Mouse (Mus musculus) midbrain, embryonic 10.5 days (tissue): ENCODE measurements around the gene Rara. TPM values are rescaled to one million over a fixed set of nuclear protein-coding genes. Genes with fewer than 3 reads are reported as not detected.
"Not testable (repeated sequence)": the region's sequence is repeated elsewhere in the genome, so short reads cannot be mapped to it uniquely, and the experiment has no call there.

ENCODE experiments used
- DNase-seq: peaks from one replicate; pipeline ENCODE4 v3.0.0-alpha.2; 2017; ENCODE audit warnings: low spot score
- H3K27ac ChIP-seq: fragments of 300-500 bp; sonication (generic); replicated peaks from 2 replicates; pipeline ENCODE4 v1.5.1; 2016; ENCODE audit warnings: mild to moderate bottlenecking
- H3K27me3 ChIP-seq: fragments of 300-500 bp; sonication (generic); 2 replicates; pipeline ENCODE4 v1.6.1; 2016; ENCODE audit warnings: low read depth, mild to moderate bottlenecking; ENCODE audit not compliant: poor library complexity, severe bottlenecking
- H3K36me3 ChIP-seq: fragments of 300-500 bp; sonication (generic); 2 replicates; pipeline ENCODE4 v1.6.1; 2016; ENCODE audit warnings: mild to moderate bottlenecking, moderate library complexity
- H3K4me1 ChIP-seq: fragments of 300-500 bp; sonication (generic); 2 replicates; pipeline ENCODE4 v1.6.1; 2016
- H3K4me3 ChIP-seq: fragments of 300-500 bp; sonication (generic); 2 replicates; pipeline ENCODE4 v1.5.1; 2016; ENCODE audit warnings: mild to moderate bottlenecking, moderate library complexity
- H3K9me3 ChIP-seq: fragments of 300-500 bp; sonication (generic); replicated peaks from 2 replicates; pipeline ENCODE4 v1.6.1; 2016; ENCODE audit warnings: mild to moderate bottlenecking
- WGBS: fragments of 180-500 bp; shearing (Covaris S2); methylation state at CpG from one replicate; pipeline ENCODE4 v1.1.7; 2016; 5-methylcytosine and 5-hydroxymethylcytosine counted together
- polyA plus RNA-seq: library from polyadenylated mRNA; unstranded; fragments of >200 nt; fragmentation: Nextera tagmentation; extraction: Ambion mirVana; gene quantifications from 2 replicates; pipeline ENCODE4 v1.2.1, GENCODE M21; 2016

Rara gene
- polyA plus RNA-seq, 1 experiment from 2014 or later: 15.5 TPM

DNA sequence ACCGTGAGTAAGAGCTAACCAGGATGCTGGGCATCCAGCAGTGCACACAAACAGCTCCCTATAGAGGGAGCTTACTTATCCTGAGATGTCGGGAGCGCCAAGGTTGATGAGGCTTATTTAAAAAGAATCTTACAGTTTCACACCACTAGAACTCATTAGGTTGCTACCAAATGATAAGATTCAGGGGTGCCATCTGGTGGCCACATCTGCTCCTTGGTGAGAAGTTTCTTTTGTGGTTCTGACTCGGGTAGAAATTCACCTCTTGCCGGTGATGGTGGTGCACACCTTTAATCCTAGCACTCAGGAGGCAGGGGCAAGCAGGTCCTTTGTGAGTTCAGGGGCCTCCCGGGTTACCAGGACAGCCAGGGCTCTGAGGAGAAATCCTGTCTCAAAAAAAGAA lies 18.0 kb upstream of the Rara start:
- no peak for DNase-seq
- Histone ChIP-seq H3K36me3 (peaks cover 76% of the 10 kb centered on the region), H3K27ac (no peak overlapping the region), H3K27me3 (no peaks in the 10 kb centered on the region), H3K4me1 (peaks cover 29% of the 10 kb centered on the region), H3K9me3 (no peaks in the 10 kb centered on the region), H3K4me3 (peak overlapping the region; percentile 77)
- WGBS: 67% methylated on average over 6 of the region's 6 CpGs

DNA sequence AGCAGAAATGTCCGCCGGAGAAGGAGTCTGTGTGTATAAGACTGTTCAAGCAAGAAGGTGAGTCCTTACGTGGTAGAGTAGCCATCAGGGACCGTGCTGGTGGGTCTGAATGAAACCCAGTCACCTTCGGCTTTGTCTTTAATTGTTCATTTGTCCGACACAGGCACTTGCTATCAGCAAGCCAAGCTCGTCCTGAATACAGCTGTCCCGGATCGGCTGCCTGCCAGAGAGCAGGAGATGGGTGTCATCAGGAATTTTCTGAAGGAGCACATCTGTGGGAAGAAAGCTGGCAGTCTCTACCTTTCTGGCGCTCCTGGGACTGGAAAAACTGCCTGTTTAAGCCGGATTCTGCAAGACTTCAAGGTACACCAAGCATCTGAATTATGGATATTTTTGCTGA lies 17.2 kb upstream of the Rara start:
- Histone ChIP-seq H3K9me3 (no peaks in the 10 kb centered on the region), H3K27ac (no peak overlapping the region), H3K4me3 (no peak overlapping the region), H3K27me3 (no peaks in the 10 kb centered on the region), H3K4me1 (peaks cover 29% of the 10 kb centered on the region), H3K36me3 (peaks cover 76% of the 10 kb centered on the region)
- no peak for DNase-seq
- 94% methylated on average over 11 of the region's 11 CpGs for WGBS

DNA sequence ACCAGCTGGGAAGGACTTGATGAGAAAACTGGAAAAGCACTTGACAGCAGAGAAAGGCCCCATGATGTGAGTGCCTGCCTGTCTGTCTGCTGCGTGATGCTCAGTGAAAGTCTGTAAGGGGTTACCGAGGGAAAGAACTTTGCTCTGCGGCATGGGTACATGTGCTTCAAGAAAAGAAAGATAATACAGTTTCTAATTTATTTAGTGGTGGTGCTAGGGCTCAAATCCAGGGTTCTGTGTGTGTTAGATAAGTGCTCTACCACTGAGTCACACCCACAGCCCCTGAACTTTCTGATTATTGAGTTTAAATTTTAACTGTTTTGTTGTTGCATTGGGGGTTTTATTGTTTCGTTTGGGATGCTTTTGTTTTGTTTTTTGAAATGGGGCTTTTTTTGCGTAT lies 16.1 kb upstream of the Rara start:
- H3K27ac ChIP-seq: no peak overlapping the region
- WGBS: 88% methylated on average over 5 of the region's 5 CpGs
- H3K36me3 ChIP-seq: peaks cover 80% of the 10 kb centered on the region
- no peaks in the 10 kb centered on the region for H3K27me3 ChIP-seq
- DNase-seq: no peak
- H3K4me1 ChIP-seq: peaks cover 29% of the 10 kb centered on the region
- H3K4me3 ChIP-seq: no peak overlapping the region
- H3K9me3 ChIP-seq: no peaks in the 10 kb centered on the region

DNA sequence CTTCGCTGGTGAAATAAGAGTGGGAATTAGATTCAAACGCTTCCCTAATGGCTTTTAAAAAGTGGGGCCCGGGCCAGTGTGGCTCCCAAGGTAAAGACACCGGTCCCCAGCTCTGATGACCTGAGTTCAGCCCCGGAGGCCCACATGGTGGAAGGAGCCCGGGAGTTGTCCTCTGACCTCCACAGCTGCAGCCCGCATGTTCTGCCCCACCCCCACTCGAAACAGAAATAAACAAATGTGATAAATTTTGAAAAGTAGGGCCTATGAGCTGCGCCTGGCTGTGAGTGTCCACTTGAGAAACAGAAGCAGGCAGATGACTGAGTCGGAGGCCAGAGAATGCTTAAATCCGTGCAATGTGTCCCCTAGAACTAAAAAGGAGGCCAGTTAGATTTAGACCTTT lies 13.4 kb upstream of the Rara start:
- no peak overlapping the region for H3K27ac ChIP-seq
- H3K4me3 ChIP-seq: no peak overlapping the region
- DNase-seq: no peak
- H3K27me3 ChIP-seq: no peaks in the 10 kb centered on the region
- peaks cover 99% of the 10 kb centered on the region for H3K36me3 ChIP-seq
- no peaks in the 10 kb centered on the region for H3K9me3 ChIP-seq
- peaks cover 16% of the 10 kb centered on the region for H3K4me1 ChIP-seq
- WGBS: 83% methylated on average over 11 of the region's 11 CpGs

DNA sequence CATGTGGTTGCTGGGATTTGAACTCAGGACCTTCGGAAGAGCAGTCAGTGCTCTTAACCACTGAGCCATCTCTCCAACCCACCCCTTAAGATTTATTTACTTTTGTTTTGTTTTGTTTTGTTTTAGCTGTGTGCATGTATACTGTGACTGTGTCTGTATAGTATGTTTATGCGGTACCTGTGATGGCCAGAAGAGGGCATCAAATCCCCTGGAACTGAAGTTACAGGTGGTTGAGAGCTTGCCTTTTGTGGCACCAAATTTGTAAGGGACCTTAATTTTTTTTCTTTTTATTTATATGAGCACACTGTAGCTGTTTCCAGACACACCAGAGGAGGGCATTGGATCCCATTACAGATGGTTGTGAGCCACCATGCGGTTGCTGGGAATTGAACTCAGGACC lies 11.2 kb upstream of the Rara start:
- 95% methylated on average over 3 of the region's 3 CpGs for WGBS
- H3K27me3 ChIP-seq, H3K9me3 ChIP-seq, H3K4me1 ChIP-seq, H3K27ac ChIP-seq, DNase-seq, H3K4me3 ChIP-seq: not testable (repeated sequence)
- peaks cover 99% of the 10 kb centered on the region for H3K36me3 ChIP-seq

DNA sequence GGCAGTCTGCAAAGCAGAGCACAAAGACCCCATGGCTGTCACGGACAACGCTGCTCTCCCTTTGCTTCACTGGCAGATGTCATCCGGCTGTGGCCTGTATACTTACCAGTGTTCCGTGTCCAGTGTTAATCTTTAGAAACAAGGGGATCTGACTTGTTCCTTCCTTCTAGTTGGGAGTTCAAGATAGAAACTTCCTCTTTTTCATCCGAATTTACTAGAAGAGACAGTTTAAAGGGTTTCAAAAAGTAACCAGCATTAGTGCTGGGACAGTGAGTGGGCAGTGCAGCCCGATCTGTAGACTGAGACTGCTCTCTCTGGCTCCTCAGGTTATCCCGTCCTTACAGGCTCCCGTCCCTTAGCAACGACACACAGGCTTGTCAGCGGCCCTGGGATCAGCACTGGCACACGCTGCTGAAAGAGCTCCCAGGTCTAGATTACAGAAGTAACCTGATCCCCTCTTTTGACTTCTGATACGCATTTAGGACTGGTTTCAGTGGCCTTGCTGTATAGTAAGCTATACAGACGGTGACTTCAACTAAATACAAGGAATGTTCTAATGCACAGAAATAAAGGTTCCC lies 10.1 kb upstream of the Rara start:
- Histone ChIP-seq H3K4me3 (no peak overlapping the region), H3K36me3 (peaks cover 99% of the 10 kb centered on the region), H3K9me3 (no peaks in the 10 kb centered on the region), H3K27me3 (no peaks in the 10 kb centered on the region), H3K4me1 (peaks cover 5% of the 10 kb centered on the region), H3K27ac (no peak overlapping the region)
- WGBS: 80% methylated on average over 13 of the region's 13 CpGs
- DNase-seq: no peak

DNA sequence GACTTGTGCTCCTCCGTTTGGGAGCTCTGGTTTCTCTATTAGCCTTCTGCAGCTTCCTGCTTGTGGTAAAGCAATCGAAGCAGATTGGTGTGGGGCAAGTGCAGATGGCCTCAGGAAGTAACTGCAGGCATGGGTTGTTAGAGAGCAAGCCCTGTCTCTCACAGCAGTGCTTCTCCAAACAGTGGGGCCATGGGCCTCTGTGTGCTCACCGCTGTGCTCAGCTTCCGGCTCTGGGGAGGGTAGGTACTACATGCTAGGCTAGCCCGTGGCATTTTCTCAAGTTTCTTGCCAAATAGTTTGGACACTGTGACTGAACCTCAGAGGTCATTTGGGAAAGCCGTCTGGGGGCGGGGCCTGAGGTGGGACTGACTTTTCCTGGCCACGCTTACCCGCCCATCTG lies 9.4 kb upstream of the Rara start:
- 80% methylated on average over 9 of the region's 9 CpGs for WGBS
- Histone ChIP-seq H3K4me1 (peaks cover 8% of the 10 kb centered on the region), H3K27me3 (no peaks in the 10 kb centered on the region), H3K36me3 (peaks cover 99% of the 10 kb centered on the region), H3K27ac (no peak overlapping the region), H3K4me3 (no peak overlapping the region), H3K9me3 (no peaks in the 10 kb centered on the region)
- no peak for DNase-seq

DNA sequence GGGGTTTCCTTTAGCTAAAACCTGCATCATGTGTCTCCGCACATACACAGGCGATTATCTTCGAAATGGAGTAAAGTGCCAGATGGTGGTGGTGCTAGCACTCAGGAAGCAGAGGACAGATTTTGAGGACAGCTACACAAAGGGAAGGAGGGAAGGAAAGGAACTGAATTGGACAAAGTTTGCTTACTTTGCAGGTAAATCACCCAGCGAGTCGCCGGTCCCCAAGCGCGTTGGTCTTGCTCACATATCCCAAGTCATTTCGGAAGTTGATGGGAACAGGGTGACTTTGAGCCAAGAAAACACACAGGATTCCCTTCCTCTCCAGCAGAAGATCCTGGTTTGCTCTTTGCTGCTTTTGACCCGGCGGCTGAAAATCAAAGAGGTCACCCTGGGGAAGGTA lies 8.6 kb upstream of the Rara start:
- peaks cover 94% of the 10 kb centered on the region for H3K36me3 ChIP-seq
- WGBS: 91% methylated on average over 11 of the region's 11 CpGs
- H3K4me1 ChIP-seq: peaks cover 11% of the 10 kb centered on the region
- H3K27me3 ChIP-seq: no peaks in the 10 kb centered on the region
- no peaks in the 10 kb centered on the region for H3K9me3 ChIP-seq
- no peak for DNase-seq
- no peak overlapping the region for H3K27ac ChIP-seq
- no peak overlapping the region for H3K4me3 ChIP-seq

DNA sequence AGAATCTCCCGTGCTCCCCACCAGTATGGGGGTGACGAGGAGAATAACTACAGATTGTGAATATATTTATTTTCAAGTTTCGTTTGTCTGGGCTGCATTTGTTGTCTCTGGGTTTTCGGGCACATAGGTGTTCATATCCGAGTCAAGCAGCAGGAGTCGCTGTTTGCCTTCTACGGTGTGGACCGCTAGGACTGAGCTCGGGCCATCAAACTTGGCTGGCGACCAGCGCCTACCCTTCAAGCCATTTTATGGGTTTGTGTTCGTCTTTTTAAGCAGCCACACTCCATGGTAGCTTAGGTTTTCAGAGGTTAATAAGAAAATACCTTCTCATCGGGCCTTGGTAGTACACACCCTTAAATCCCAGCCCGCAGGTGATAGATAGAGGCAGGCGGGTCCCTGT lies 5.8 kb upstream of the Rara start:
- H3K4me3 ChIP-seq, H3K27ac ChIP-seq, H3K27me3 ChIP-seq, H3K9me3 ChIP-seq: not testable (repeated sequence)
- Histone ChIP-seq H3K36me3 (peaks cover 70% of the 10 kb centered on the region), H3K4me1 (peaks cover 39% of the 10 kb centered on the region)
- 66% methylated on average over 15 of the region's 15 CpGs for whole genome bisulfite sequencing
- DNase-seq: peak; percentile 52

DNA sequence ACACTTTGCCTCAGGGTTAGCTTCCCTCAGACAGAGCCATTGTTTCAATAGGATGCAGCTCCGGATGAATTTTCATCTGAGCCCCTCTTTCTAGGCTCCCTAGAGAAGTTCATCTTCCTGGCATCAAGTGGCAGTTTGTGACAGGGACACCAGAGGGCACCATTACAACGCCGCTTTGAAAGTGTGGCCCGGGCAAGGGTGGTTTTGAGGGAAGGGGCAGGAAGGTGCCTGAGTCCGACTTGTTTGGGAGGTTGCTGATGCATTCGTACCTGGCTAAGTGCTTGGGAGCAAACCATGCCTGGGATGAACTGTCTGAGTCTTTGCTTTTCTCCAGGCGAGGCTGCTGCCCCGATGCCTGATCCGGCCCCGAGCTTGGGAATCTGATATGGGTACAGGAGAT lies 5.3 kb upstream of the Rara start:
- peaks cover 39% of the 10 kb centered on the region for H3K4me1 ChIP-seq
- H3K4me3 ChIP-seq, H3K27me3 ChIP-seq, H3K9me3 ChIP-seq, H3K27ac ChIP-seq: not testable (repeated sequence)
- peak; percentile 65 for DNase-seq
- WGBS: 61% methylated on average over 10 of the region's 10 CpGs
- H3K36me3 ChIP-seq: peaks cover 65% of the 10 kb centered on the region

DNA sequence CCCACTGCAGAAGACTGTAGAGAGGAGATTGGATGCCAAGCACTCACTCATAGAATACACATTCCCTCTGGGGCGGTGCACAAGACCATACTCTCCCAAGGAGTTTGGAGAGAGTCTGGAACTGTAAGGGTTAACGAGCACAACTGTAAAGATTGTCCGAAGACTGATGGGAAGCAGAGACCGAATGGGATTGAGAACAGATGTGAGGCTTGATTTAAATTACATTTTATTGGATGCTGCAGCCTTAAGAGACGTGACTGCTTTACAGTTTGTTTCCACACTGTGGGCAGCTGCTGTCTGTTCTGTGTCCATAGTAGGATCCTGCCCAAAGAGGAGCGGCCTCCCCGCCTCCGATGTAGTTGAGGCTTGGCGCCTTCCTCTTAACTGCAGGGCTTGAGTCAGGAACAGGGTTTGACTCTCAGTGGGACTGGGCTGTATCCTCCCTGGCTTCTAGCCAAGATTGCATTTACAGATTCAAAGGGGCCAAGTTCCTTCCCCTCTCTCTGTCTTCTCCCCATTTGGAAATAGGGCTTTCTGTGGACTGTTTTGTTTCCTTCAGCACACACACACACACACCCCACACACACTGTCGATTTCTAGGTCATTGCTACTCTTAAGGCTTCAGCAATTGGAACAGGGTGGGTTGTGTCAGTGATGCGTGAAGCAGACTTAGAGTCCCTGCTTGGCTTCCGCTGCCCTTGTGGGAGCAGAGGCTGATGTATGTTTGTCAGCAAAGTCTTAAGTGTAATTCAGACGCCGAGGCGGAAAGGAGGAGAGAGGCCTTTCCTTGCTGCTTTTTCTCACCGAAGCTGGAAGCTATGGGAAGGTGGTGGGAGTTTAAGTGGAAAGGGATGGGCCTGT lies 4.5 kb upstream of the Rara start:
- H3K9me3 ChIP-seq, H3K4me3 ChIP-seq, H3K27me3 ChIP-seq, H3K27ac ChIP-seq, DNase-seq: not testable (repeated sequence)
- Histone ChIP-seq H3K36me3 (peaks cover 57% of the 10 kb centered on the region), H3K4me1 (peaks cover 47% of the 10 kb centered on the region)
- 73% methylated on average over 16 of the region's 16 CpGs for WGBS

DNA sequence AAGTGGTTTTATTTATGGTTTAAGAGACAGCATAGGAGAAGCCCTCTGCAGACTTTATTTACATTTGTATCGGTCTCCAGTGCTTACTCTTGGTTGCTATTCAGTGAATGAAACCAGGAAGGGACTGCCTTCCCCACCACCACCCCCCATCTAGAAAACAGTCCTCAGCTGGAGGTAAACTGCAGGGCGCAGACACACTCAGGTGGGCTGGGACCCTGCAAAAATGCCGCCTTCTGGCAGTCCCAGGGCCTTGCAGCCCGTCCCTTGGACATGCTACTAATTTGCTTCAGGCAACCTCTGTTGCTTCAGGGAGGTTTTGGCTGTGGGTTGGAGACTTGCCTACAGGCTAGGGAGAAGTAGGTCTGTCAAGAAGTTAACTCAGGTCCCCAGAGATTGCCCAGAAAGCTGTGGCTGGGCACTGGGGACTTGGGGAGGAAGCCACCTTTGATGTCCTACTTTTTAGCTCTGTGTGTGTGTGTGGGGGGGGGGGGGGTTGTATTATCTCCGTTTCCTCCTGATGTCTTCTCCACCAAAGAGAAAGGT lies 2.9 kb upstream of the Rara start:
- WGBS: 32% methylated on average over 5 of the region's 5 CpGs
- Histone ChIP-seq H3K9me3 (no peaks in the 10 kb centered on the region), H3K4me1 (peaks cover 61% of the 10 kb centered on the region), H3K36me3 (peaks cover 41% of the 10 kb centered on the region), H3K4me3 (peak overlapping the region; percentile 38; the same call in 1 of the 2 replicates), H3K27ac (peak overlapping the region; percentile 85), H3K27me3 (peaks cover 20% of the 10 kb centered on the region)
- no peak for DNase-seq

DNA sequence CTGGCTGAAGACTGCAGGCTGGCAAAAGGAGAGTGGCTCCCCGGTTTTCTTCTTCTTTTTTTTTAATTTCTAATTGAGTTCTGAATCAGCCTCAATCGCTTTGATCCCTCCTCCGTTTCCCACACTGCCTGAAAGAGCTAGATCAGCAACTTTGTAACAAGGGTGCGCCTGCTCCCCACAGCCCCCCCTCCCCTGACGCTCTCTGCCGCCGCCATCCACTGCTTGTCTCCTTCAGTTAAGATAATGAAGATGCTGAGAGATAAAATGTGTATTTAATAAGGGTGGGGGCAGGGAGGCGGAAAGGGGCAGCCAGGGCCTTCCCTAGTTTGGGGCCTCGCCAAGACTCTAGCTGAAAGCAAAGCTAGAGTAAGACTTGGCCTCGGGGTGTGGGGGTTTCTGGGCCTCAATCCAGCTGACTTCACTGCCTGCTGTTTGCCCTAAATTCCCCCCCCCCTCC lies 2.3 kb upstream of the Rara start:
- 7% methylated on average over 10 of the region's 10 CpGs for WGBS
- Histone ChIP-seq H3K9me3 (no peaks in the 10 kb centered on the region), H3K27me3 (peaks cover 24% of the 10 kb centered on the region), H3K27ac (peak overlapping the region; percentile 85), H3K36me3 (peaks cover 35% of the 10 kb centered on the region), H3K4me3 (peak overlapping the region; percentile 38), H3K4me1 (peaks cover 67% of the 10 kb centered on the region)
- no peak for DNase-seq
